Mouse (Mus musculus): Measurements from ENCODE around the gene 0610037L13Rik. TPM values are rescaled to one million over a fixed set of nuclear protein-coding genes. Genes with fewer than 3 reads are reported as not detected.

The 0610037L13Rik gene
- total and polyA plus RNA-seq, 3 experiments, result 40.7 to 54.3 (median 43.8) TPM

DNA sequence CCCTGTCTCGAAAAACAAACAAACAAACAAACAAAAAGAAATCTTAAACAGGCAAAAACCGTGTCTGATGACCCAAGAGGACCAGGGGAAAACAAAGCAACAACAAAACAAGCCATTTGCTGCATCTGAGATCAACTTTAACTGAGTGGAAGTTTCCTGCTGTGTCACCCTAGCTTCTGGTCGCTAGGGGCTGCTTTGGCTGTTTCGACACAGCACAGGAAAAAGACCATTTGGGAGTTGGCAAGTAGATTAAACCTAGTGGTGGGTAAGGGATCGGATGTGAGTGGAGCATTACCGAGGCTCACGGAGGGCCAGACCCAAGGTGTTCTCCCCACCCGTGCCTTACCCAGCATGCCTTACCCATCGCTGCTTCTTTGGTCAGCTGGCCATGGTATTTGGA lies 16.9 kb downstream of the 0610037L13Rik start:
- dilution Hi-C loops (cut with MboI; ENCODE audit: extremely low pct_ligation_motif_present, extremely low pct_unique_long_range_greater_than_20kb, low sequenced_read_pairs) (no loop called here), in situ Hi-C loops (cut with MboI; ENCODE audit: low pct_ligation_motif_present, low pct_unique_long_range_greater_than_20kb, low sequenced_read_pairs) (no loop called here)
- Histone ChIP-seq H3K9ac (ENCODE audit: insufficient read depth, low read depth) (no peak overlapping the region), H3K4me3 (replicated peaks in 1 of 3; ENCODE audit: low read depth in 2 of 3, low read length in 2 of 3, poor library complexity in 1 of 3) (no peak overlapping the region), H3K79me2 (replicated peaks; ENCODE audit: control insufficient read depth, extremely low read depth, insufficient read depth, poor library complexity, severe bottlenecking) (no peaks in the 10 kb centered on the region), H3K4me1 (ENCODE audit: control insufficient read depth in 1 of 2, insufficient read depth in 2 of 2) (0 out of 4 replicates have a peak, but pooled peaks cover 0 to 7% of the 10 kb centered on the region in 2 experiments), H3K27ac (ENCODE audit: insufficient read depth, low read depth) (no peak overlapping the region), H3K9me3 (replicated peaks; ENCODE audit: low read length) (no peaks in the 10 kb centered on the region), H3K27me3 (replicated peaks) (no peaks in the 10 kb centered on the region), H3K4me2 (ENCODE audit: insufficient read depth, low read depth, poor library complexity, severe bottlenecking) (no peak overlapping the region), H3K36me3 (replicated peaks in 1 of 2; ENCODE audit: control insufficient read depth in 1 of 2, insufficient read depth in 1 of 2, low read length in 1 of 2) (peaks cover 17 to 66% of the 10 kb centered on the region in 2 experiments)
- no peak for TF ChIP-seq GABPA (IDR thresholded peaks at IDR 0.05; ENCODE audit: insufficient replicate concordance, low read depth, low read length)
- TF ChIP-seq CHD2 (IDR thresholded peaks at IDR 0.05; ENCODE audit: low read length), result no peak
- no peak for TF ChIP-seq KAT2A (IDR thresholded peaks at IDR 0.05; ENCODE audit: insufficient replicate concordance, low read length)
- no peak for TF ChIP-seq ZNF384 (IDR thresholded peaks at IDR 0.05; ENCODE audit: low read depth, low read length)
- no peak for TF ChIP-seq ZMIZ1 (IDR thresholded peaks at IDR 0.05; ENCODE audit: low read depth, low read length)
- TF ChIP-seq HCFC1 (IDR thresholded peaks at IDR 0.05; ENCODE audit: low read depth, low read length), result no peak
- TF ChIP-seq SMC3 (IDR thresholded peaks at IDR 0.05; ENCODE audit: low read depth, low read length), result no peak
- no peak for TF ChIP-seq NELFE (IDR thresholded peaks at IDR 0.05; ENCODE audit: low read depth, low read length)
- no peak for TF ChIP-seq USF2 (conservative IDR thresholded peaks at IDR 0.05; ENCODE audit: low read depth, low read length)
- no peak for TF ChIP-seq MYC (IDR thresholded peaks at IDR 0.05; ENCODE audit: low read depth, low read length)
- TF ChIP-seq JUN (IDR thresholded peaks at IDR 0.05; ENCODE audit: insufficient read depth, low read depth, low read length), result no peak
- no peak for TF ChIP-seq UBTF (IDR thresholded peaks at IDR 0.05; ENCODE audit: low read depth, low read length)
- no peak for TF ChIP-seq MAFK (IDR thresholded peaks at IDR 0.05; ENCODE audit: insufficient replicate concordance, low read length)
- TF ChIP-seq POLR2A (IDR thresholded peaks at IDR 0.05; ENCODE audit: low read depth, low read length), result no peak
- DNase-seq (ENCODE audit: extremely low read depth), result no peak

DNA sequence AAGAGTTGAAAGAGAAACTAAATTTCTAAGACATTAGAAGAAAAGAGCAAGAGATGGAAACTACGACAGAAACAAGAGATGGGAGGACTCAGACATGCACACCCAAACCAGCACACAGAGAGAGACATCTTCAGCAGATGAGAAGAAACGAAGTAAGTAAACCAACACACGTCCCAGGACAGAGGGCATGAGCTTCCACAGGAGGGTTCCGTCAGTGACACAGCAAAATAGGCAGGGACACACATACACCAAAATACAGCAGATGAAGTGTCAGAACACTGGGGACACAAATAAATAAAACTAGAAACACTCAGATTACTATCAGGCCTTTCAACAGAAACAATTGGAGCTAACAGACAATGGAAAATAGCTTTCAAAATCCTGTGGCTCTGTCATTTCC lies 20.4 kb downstream of the 0610037L13Rik start:
- peaks cover 22 to 64% of the 10 kb centered on the region in 2 experiments for H3K36me3 ChIP-seq (replicated peaks in 1 of 2; ENCODE audit: control insufficient read depth in 1 of 2, insufficient read depth in 1 of 2, low read length in 1 of 2)
- dilution Hi-C loops (cut with MboI; ENCODE audit: extremely low pct_ligation_motif_present, extremely low pct_unique_long_range_greater_than_20kb, low sequenced_read_pairs), result no loop called here

More for the DNA sequence above, 20.4 kb downstream of the 0610037L13Rik start:
- no peak overlapping the region for H3K27ac ChIP-seq (ENCODE audit: insufficient read depth, low read depth)
- no peaks in the 10 kb centered on the region for H3K4me1 ChIP-seq (ENCODE audit: control insufficient read depth in 1 of 2, insufficient read depth in 2 of 2)
- no peak overlapping the region for H3K9ac ChIP-seq (ENCODE audit: insufficient read depth, low read depth)
- H3K79me2 ChIP-seq (replicated peaks; ENCODE audit: control insufficient read depth, extremely low read depth, insufficient read depth, poor library complexity, severe bottlenecking), result no peaks in the 10 kb centered on the region
- in situ Hi-C loops (cut with MboI; ENCODE audit: low pct_ligation_motif_present, low pct_unique_long_range_greater_than_20kb, low sequenced_read_pairs), result no loop called here
- H3K9me3 ChIP-seq (replicated peaks; ENCODE audit: low read length), result no peaks in the 10 kb centered on the region
- TF ChIP-seq MXI1 (IDR thresholded peaks at IDR 0.05; ENCODE audit: low read depth, low read length) (no peak), RCOR1 (conservative IDR thresholded peaks at IDR 0.05; ENCODE audit: low read depth, low read length) (no peak), GABPA (IDR thresholded peaks at IDR 0.05; ENCODE audit: insufficient replicate concordance, low read depth, low read length) (no peak), HCFC1 (IDR thresholded peaks at IDR 0.05; ENCODE audit: low read depth, low read length) (no peak), KAT2A (IDR thresholded peaks at IDR 0.05; ENCODE audit: insufficient replicate concordance, low read length) (no peak), USF1 (IDR thresholded peaks at IDR 0.05; ENCODE audit: low read depth, low read length) (no peak), JUN (IDR thresholded peaks at IDR 0.05; ENCODE audit: insufficient read depth, low read depth, low read length) (no peak), CTCF (conservative IDR thresholded peaks at IDR 0.05 in 1 of 2, IDR thresholded peaks at IDR 0.05 in 1 of 2; ENCODE audit: low read depth in 2 of 2, low read length in 2 of 2) (no peak), NRF1 (IDR thresholded peaks at IDR 0.05; ENCODE audit: low read depth, low read length) (no peak), CHD2 (IDR thresholded peaks at IDR 0.05; ENCODE audit: low read length) (no peak)
- no peak overlapping the region for H3K4me3 ChIP-seq (replicated peaks in 1 of 3; ENCODE audit: low read depth in 2 of 3, low read length in 2 of 3, poor library complexity in 1 of 3)
- no peak overlapping the region for H3K4me2 ChIP-seq (ENCODE audit: insufficient read depth, low read depth, poor library complexity, severe bottlenecking)
- DNase-seq (ENCODE audit: extremely low read depth), result no peak
- H3K27me3 ChIP-seq (replicated peaks), result no peaks in the 10 kb centered on the region

Measured in CH12.LX (cell line).